Mouse (Mus musculus): ENCODE results near the gene Mcee.

DNA sequence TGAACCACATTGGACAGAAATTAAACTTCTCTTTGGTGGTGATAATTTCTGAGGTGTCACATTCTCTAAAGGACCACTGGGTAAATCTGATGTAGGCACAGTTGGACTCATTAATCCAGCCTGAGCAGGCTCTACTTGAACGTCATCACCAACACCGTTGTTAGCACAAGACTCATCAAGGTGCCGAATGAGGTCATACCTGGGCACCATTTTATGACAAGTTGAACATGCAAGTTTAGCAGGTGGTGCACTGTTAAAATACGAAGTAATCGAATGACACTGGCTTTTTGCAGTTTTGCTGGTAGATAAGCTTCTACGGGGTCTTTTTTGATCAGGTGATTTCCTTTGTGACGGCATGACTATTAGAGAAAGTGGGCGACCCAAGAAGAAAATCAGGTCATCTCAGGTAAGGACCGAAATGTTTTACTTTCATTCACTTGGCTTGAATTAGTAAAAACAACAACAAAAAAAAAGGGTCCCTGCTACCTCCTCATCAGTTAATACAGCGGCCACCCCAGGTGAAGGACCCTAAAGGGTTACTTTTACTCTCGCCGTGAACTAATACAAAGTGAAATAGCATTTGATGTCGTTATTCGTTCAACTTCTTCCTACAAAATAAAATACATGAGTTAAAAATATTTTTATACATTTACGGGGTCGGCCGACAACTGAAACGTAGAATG is 19.1 kb upstream of the Mcee start:
- TF ChIP-seq POLR2A (IDR thresholded peaks at IDR 0.05; ENCODE audit: extremely low read depth, insufficient read depth, low read length) = no peak
- TF ChIP-seq CTCF (IDR thresholded peaks at IDR 0.05; ENCODE audit: extremely low read depth, insufficient read depth, low read length) = no peak

All from cortical plate, adult 2 months (tissue).